ENCODE assay signal across 8 mouse cellular contexts in genomic region chr9:48649851-48650685, GRCm38 (mm10). TPM values are rescaled to one million over a fixed set of nuclear protein-coding genes. Genes with fewer than 3 reads are reported as not detected.
DNase-seq lines count a peak whose midpoint lies in the region; ATAC-seq and TF ChIP-seq lines count a peak whose summit lies in the region.

No protein-coding gene starts in this region.

- H3K9ac ChIP-seq in forebrain, embryonic 12.5 days = 0 out of 2 replicates have a peak overlapping the region, but pooled peaks have one; percentile 50
- H3K9ac ChIP-seq in intestine, embryonic 15.5 days = no peak overlapping the region
- no peak overlapping the region for H3K9ac ChIP-seq in neural tube, embryonic 15.5 days (replicated peaks)

- H3K27me3 ChIP-seq in G1E (ENCODE audit: insufficient read depth, low read length) = peaks cover 4% of the 10 kb centered on the region; the same call in 1 of the 2 replicates
- H3K27me3 ChIP-seq in forebrain, embryonic 12.5 days = peaks cover 39% of the 10 kb centered on the region
- H3K27me3 ChIP-seq in intestine, embryonic 15.5 days (replicated peaks) = peaks cover 5% of the 10 kb centered on the region; the same call in 1 of the 2 replicates
- H3K27me3 ChIP-seq in neural tube, embryonic 15.5 days (replicated peaks) = peaks cover 12% of the 10 kb centered on the region

- H3K4me2 ChIP-seq in forebrain, embryonic 12.5 days = peak overlapping the region; percentile 49
- peak overlapping the region; percentile 64 for H3K4me2 ChIP-seq in intestine, embryonic 15.5 days (replicated peaks)
- peak overlapping the region; percentile 43 for H3K4me2 ChIP-seq in neural tube, embryonic 15.5 days

- no peaks in the 10 kb centered on the region for H3K9me3 ChIP-seq in G1E (replicated peaks)
- H3K9me3 ChIP-seq in forebrain, embryonic 12.5 days = no peaks in the 10 kb centered on the region
- no peaks in the 10 kb centered on the region for H3K9me3 ChIP-seq in intestine, embryonic 15.5 days
- no peaks in the 10 kb centered on the region for H3K9me3 ChIP-seq in neural tube, embryonic 15.5 days (replicated peaks)

- no peak for ATAC-seq in G1E (ENCODE audit: extremely low read depth, insufficient number of reproducible peaks, low FRiP score, poor library complexity, severe bottlenecking)
- no peak for ATAC-seq in forebrain, embryonic 12.5 days (ENCODE audit: low FRiP score)
- no peak for ATAC-seq in intestine, embryonic 15.5 days
- no peak for ATAC-seq in neural tube, embryonic 15.5 days (ENCODE audit: low FRiP score)
- no peak for ATAC-seq in activated CD4-positive, CD25-positive, alpha-beta regulatory T cell, adult 4 months

- H3K27ac ChIP-seq in forebrain, embryonic 12.5 days = no peak overlapping the region
- no peak overlapping the region for H3K27ac ChIP-seq in intestine, embryonic 15.5 days
- no peak overlapping the region for H3K27ac ChIP-seq in neural tube, embryonic 15.5 days (replicated peaks)

- H3K4me3 ChIP-seq in G1E (ENCODE audit: low read depth, low read length) = peak overlapping the region; percentile 23; the same call in 1 of the 2 replicates
- peak overlapping the region; percentile 19; the same call in 1 of the 2 replicates for H3K4me3 ChIP-seq in forebrain, embryonic 12.5 days (replicated peaks)
- no peak overlapping the region for H3K4me3 ChIP-seq in intestine, embryonic 15.5 days (replicated peaks)
- H3K4me3 ChIP-seq in neural tube, embryonic 15.5 days (replicated peaks) = no peak overlapping the region

- peak; percentile 43 to 57 for DNase-seq in heart, adult 18-20 months
- DNase-seq in heart, postnatal 4 days = no peak
- no peak for DNase-seq in G1E (ENCODE audit: low spot score)
- DNase-seq in frontal cortex, postnatal 36 days (ENCODE audit: low spot score in 2 of 2) = no peak

- H3K36me3 ChIP-seq in G1E (replicated peaks) = peaks cover 41% of the 10 kb centered on the region
- H3K36me3 ChIP-seq in forebrain, embryonic 12.5 days (replicated peaks) = no peaks in the 10 kb centered on the region
- no peaks in the 10 kb centered on the region for H3K36me3 ChIP-seq in intestine, embryonic 15.5 days
- no peaks in the 10 kb centered on the region for H3K36me3 ChIP-seq in neural tube, embryonic 15.5 days

- H3K4me1 ChIP-seq in G1E (ENCODE audit: insufficient read depth, low read depth, low read length) = peaks cover 54% of the 10 kb centered on the region
- H3K4me1 ChIP-seq in forebrain, embryonic 12.5 days = peaks cover 49% of the 10 kb centered on the region
- peaks cover 14% of the 10 kb centered on the region for H3K4me1 ChIP-seq in intestine, embryonic 15.5 days (replicated peaks)
- peaks cover 32% of the 10 kb centered on the region for H3K4me1 ChIP-seq in neural tube, embryonic 15.5 days

- no peak for TF ChIP-seq CTCF in G1E (IDR thresholded peaks at IDR 0.05; ENCODE audit: low read depth, low read length)

- 22% methylated on average over 17 of the region's 17 CpGs for WGBS in forebrain, embryonic 12.5 days
- 52% methylated on average over 17 of the region's 17 CpGs for whole genome bisulfite sequencing in intestine, embryonic 15.5 days
- 37% methylated on average over 17 of the region's 17 CpGs for WGBS in neural tube, embryonic 15.5 days

RNA-seq across cellular contexts. Expression of gene Nnmt, which starts 45.1 kb away (rescaled TPM):
- total RNA-seq in heart, adult 18-20 months (2021) = 1 to 10 TPM; 4.1 to 6.2 TPM
- 10 to 100 TPM; 10.3 to 13.6 TPM for total RNA-seq in heart, postnatal 4 days (2021)
- not detected in 2 replicates for total RNA-seq in G1E (2014; fragmentation: Nextera tagmentation)
- total RNA-seq in G1E (2017) = 0.66 TPM in 1 of 2 replicates, not detected in the other
- polyA plus RNA-seq in G1E (2012) = not detected in 2 replicates
- 1.2 and 2.1 TPM in 2 replicates for polyA plus RNA-seq in forebrain, embryonic 12.5 days (2016; fragmentation: Nextera tagmentation; extraction: Ambion mirVana)
- polyA plus RNA-seq in intestine, embryonic 15.5 days (2015; fragmentation: Nextera tagmentation; extraction: Ambion mirVana) = 3.0 and 3.5 TPM in 2 replicates
- polyA plus RNA-seq in neural tube, embryonic 15.5 days (2015; fragmentation: Nextera tagmentation; extraction: Ambion mirVana) = 0.70 and 0.92 TPM in 2 replicates
- polyA plus RNA-seq in activated CD4-positive, CD25-positive, alpha-beta regulatory T cell, adult 4 months (2017; shearing (Covaris generic)) = not detected

Comparison
In these comparisons a context has a peak if more than half of its experiments do, and no peak if none do; other contexts are left out.
1. DNase-seq: peak in heart, adult 18-20 months (2 of 2); none in heart, postnatal 4 days (single experiment), G1E (single experiment) and frontal cortex, postnatal 36 days (0 of 2).
2. H3K4me3 ChIP-seq: peak in G1E (single experiment) and forebrain, embryonic 12.5 days (single experiment); none in intestine, embryonic 15.5 days (single experiment) and neural tube, embryonic 15.5 days (single experiment).
3. Peak in every context shown above with its lines, with median percentiles within 50 percentile points of each other: H3K4me2 ChIP-seq.